In the genomic region with DNA sequence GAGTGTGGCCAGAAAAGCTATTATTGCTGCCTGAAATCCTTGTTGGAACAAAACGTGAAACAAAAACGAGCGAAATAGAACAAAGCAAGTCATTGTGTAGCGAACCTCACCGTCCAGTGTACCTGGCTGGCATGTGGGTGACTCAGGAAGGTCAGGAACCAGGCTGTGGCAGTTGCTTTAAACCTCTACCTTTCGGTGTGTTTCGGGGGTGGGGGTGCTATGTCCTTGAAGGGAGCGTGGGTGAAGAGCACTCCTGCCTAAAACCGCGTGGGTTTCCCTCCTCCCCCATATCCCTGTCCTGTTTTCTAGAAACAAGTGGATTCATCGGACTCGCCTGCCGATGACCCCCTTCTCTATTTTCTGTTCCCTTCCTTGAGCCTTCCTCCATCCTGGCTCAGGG, we compare ENCODE assay signal across 8 mouse cellular contexts.
DNase-seq lines count a peak whose midpoint lies in the region; ATAC-seq lines count a peak whose summit lies in the region.

No protein-coding gene starts in this region.

- peak; percentile 24 for DNase-seq in adrenal gland, postnatal 14 days
- DNase-seq in adrenal gland, postnatal 4 days (ENCODE audit: low spot score in 2 of 2), result no peak
- peak; percentile 18 to 40 for DNase-seq in left cerebral cortex, adult 18-20 months (ENCODE audit: low spot score in 2 of 2)
- no peak for DNase-seq in left cerebral cortex, adult 9 months (ENCODE audit: low spot score in 2 of 2)
- DNase-seq in right cerebral cortex, postnatal 25 days, result no peak

- peak overlapping the region; percentile 80 for H3K27ac ChIP-seq in embryonic facial prominence, embryonic 15.5 days (replicated peaks)
- peak overlapping the region; percentile 92 for H3K27ac ChIP-seq in lung, embryonic 16.5 days (ENCODE audit: low read length)

- ATAC-seq in embryonic facial prominence, embryonic 15.5 days (ENCODE audit: insufficient number of reproducible peaks, low FRiP score, low TSS enrichment, low read depth), result no peak
- no peak for ATAC-seq in lung, embryonic 16.5 days (ENCODE audit: low read depth)
- no peak for ATAC-seq in erythroid progenitor cell, adult 5-6 weeks (replicated peaks; ENCODE audit: low FRiP score, poor library complexity, severe bottlenecking)

- H3K4me3 ChIP-seq in embryonic facial prominence, embryonic 15.5 days (replicated peaks), result no peak overlapping the region
- H3K4me3 ChIP-seq in lung, embryonic 16.5 days (ENCODE audit: low read length), result peak overlapping the region; percentile 16; the same call in 1 of the 2 replicates

- 62% methylated on average over 13 of the region's 13 CpGs for WGBS in embryonic facial prominence, embryonic 15.5 days
- WGBS in lung, embryonic 16.5 days, result 47% methylated on average over 13 of the region's 13 CpGs

- H3K4me2 ChIP-seq in embryonic facial prominence, embryonic 15.5 days (replicated peaks), result peak overlapping the region; percentile 48; the same call in 1 of the 2 replicates
- H3K4me2 ChIP-seq in lung, embryonic 16.5 days (ENCODE audit: low read depth, low read length), result peak overlapping the region; percentile 42

- H3K9ac ChIP-seq in embryonic facial prominence, embryonic 15.5 days, result no peak overlapping the region
- H3K9ac ChIP-seq in lung, embryonic 16.5 days (ENCODE audit: low read length), result peak overlapping the region; percentile 46; the same call in 1 of the 2 replicates

- no peaks in the 10 kb centered on the region for H3K9me3 ChIP-seq in embryonic facial prominence, embryonic 15.5 days (replicated peaks)
- no peaks in the 10 kb centered on the region for H3K9me3 ChIP-seq in lung, embryonic 16.5 days (ENCODE audit: control insufficient read depth, low read length)

- peaks cover 30% of the 10 kb centered on the region for H3K4me1 ChIP-seq in embryonic facial prominence, embryonic 15.5 days
- H3K4me1 ChIP-seq in lung, embryonic 16.5 days (replicated peaks; ENCODE audit: control insufficient read depth, insufficient read depth, low read length), result peaks cover 31% of the 10 kb centered on the region

- no peaks in the 10 kb centered on the region for H3K27me3 ChIP-seq in embryonic facial prominence, embryonic 15.5 days
- H3K27me3 ChIP-seq in lung, embryonic 16.5 days (ENCODE audit: control insufficient read depth, insufficient read depth, low read depth, low read length), result no peaks in the 10 kb centered on the region

- no peaks in the 10 kb centered on the region for H3K36me3 ChIP-seq in embryonic facial prominence, embryonic 15.5 days
- H3K36me3 ChIP-seq in lung, embryonic 16.5 days (ENCODE audit: control insufficient read depth, insufficient read depth, low read length), result no peaks in the 10 kb centered on the region

Comparison
In these comparisons a context has a peak if more than half of its experiments do, and no peak if none do; other contexts are left out.
1. DNase-seq: peak in adrenal gland, postnatal 14 days (single experiment) and left cerebral cortex, adult 18-20 months (2 of 2); none in adrenal gland, postnatal 4 days (0 of 2), left cerebral cortex, adult 9 months (0 of 2) and right cerebral cortex, postnatal 25 days (single experiment).